Mouse (Mus musculus) megakaryocyte, embryonic 14.5 days (primary cell): ENCODE measurements at regions not wholly inside any gene's neighbourhood (a gene's known extent, or its start where the extent isn't known, plus 50 kb on each side); places are given as distances from the start of the nearest gene placed in this dataset.

Experiments
- FLI1 ChIP-seq: IDR thresholded peaks from 2 replicates; pipeline ENCODE4 v1.6.1; 2012; ENCODE audit warnings: low read length, inconsistent platforms, mixed read lengths
- GATA1 ChIP-seq: IDR thresholded peaks from 3 replicates; pipeline ENCODE4 v1.6.1; 2012; ENCODE audit warnings: mixed read lengths, low read length, inconsistent platforms, borderline replicate concordance

DNA sequence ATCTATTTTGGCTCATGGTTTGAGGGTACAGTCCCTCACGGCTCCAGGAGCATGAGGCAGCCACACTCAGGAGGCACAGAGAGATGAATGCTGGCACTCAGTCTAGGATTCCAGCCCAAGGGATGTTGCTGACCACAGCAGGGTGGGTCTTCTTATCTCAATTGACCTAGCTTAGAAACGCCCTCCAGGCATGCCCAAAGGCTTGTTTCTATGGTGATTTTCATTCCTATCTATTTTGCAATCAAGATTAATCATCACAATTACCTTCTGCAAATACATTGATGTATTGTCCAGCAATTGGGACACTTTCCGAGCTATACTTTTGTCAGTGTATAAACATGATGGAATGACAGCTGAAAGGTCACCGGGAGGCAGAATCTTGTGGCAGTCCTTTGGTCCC lies 185.6 kb downstream of the Tpra1 start:
- no peak for TF ChIP-seq FLI1
- no peak for TF ChIP-seq GATA1
